Mouse (Mus musculus): ENCODE measurements at regions not wholly inside any gene's neighbourhood (a gene's known extent, or its start where the extent isn't known, plus 50 kb on each side); places are given as distances from the start of the nearest gene placed in this dataset.

DNA sequence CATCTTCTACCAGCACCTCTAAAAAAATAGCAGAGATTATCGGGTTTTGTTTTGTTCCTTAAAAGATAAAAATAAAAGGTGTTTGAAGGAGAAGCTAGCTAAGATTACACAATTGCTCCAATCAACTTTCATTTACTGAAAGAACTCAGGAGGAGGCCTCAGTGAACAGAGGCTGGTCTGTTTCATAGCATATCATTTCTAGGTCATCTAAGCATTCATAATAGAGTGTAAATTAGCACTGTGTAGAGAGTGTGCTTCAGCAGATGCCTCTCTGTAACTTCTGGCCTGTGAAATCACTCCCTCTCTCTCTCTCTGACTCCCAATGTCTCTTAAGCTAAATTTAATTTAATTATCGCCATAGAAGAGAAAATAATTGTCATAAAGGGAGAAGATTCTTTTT lies 597.0 kb upstream of the Pou3f3 start:
- H3K79me2 ChIP-seq (ENCODE audit: control insufficient read depth, insufficient read depth, low read length, poor library complexity) = no peaks in the 10 kb centered on the region
- H3K9ac ChIP-seq (ENCODE audit: control insufficient read depth, low read depth, low read length, poor library complexity, severe bottlenecking) = no peak overlapping the region
- no peak for TF ChIP-seq EP300 (IDR thresholded peaks at IDR 0.05; ENCODE audit: low read depth in 1 of 2, low read length in 2 of 2)
- H3K4me1 ChIP-seq (ENCODE audit: control insufficient read depth in 1 of 2, insufficient read depth in 2 of 2, low read length in 2 of 2) = no peaks in the 10 kb centered on the region
- H3K4me3 ChIP-seq (ENCODE audit: control insufficient read depth in 1 of 2, insufficient read depth in 1 of 2, low read depth in 2 of 2, low read length in 2 of 2) = no peak overlapping the region
- no peak for DNase-seq (ENCODE audit: low read depth, low spot score)
- no peak overlapping the region for H3K27ac ChIP-seq (ENCODE audit: control insufficient read depth, low read depth, low read length)
- H3K36me3 ChIP-seq (ENCODE audit: control insufficient read depth in 1 of 2, insufficient read depth in 2 of 2, low read length in 2 of 2) = no peaks in the 10 kb centered on the region
- no peaks in the 10 kb centered on the region for H3K27me3 ChIP-seq (ENCODE audit: control insufficient read depth in 1 of 2, insufficient read depth in 2 of 2, low read length in 2 of 2)
- H3K9me3 ChIP-seq (replicated peaks; ENCODE audit: insufficient read depth, low read length) = no peaks in the 10 kb centered on the region

DNA sequence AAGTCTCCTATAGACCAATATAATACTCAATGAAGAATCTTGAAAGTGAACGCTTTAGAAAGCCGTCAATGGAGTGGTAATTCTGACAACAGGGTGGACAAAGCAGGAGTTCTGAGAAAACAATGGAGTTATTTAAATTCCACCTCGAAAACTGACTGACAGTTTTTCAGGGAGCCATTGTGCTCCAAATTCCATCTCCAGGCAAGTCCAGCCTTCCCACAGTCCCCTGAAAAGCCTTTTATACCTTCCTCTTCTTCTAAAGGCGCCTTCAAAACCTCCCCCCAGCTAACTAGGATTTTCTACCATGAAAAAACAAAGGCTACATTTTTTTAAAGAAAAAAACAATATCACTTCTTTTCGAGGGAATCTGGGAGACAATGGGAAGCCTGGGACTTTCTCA lies 588.0 kb upstream of the Pou3f3 start:
- H3K4me3 ChIP-seq (ENCODE audit: control insufficient read depth in 1 of 2, insufficient read depth in 1 of 2, low read depth in 2 of 2, low read length in 2 of 2) = no peak overlapping the region
- H3K9me3 ChIP-seq (replicated peaks; ENCODE audit: insufficient read depth, low read length) = no peaks in the 10 kb centered on the region
- no peaks in the 10 kb centered on the region for H3K27me3 ChIP-seq (ENCODE audit: control insufficient read depth in 1 of 2, insufficient read depth in 2 of 2, low read length in 2 of 2)
- no peaks in the 10 kb centered on the region for H3K79me2 ChIP-seq (ENCODE audit: control insufficient read depth, insufficient read depth, low read length, poor library complexity)
- no peak overlapping the region for H3K9ac ChIP-seq (ENCODE audit: control insufficient read depth, low read depth, low read length, poor library complexity, severe bottlenecking)
- H3K27ac ChIP-seq (ENCODE audit: control insufficient read depth, low read depth, low read length) = no peak overlapping the region
- H3K4me1 ChIP-seq (ENCODE audit: control insufficient read depth in 1 of 2, insufficient read depth in 2 of 2, low read length in 2 of 2) = no peaks in the 10 kb centered on the region
- no peaks in the 10 kb centered on the region for H3K36me3 ChIP-seq (ENCODE audit: control insufficient read depth in 1 of 2, insufficient read depth in 2 of 2, low read length in 2 of 2)
- no peak for TF ChIP-seq MAZ (IDR thresholded peaks at IDR 0.05; ENCODE audit: low read depth, low read length)
- no peak for TF ChIP-seq SIN3A (IDR thresholded peaks at IDR 0.05; ENCODE audit: low read length)
- TF ChIP-seq MAFK (IDR thresholded peaks at IDR 0.05; ENCODE audit: borderline replicate concordance, low read depth, low read length) = no peak
- no peak for TF ChIP-seq CHD2 (IDR thresholded peaks at IDR 0.05; ENCODE audit: low read length)
- DNase-seq (ENCODE audit: low read depth, low spot score) = no peak

GRCm38 (mm10) chr1:42107925-42108324 lies 587.6 kb upstream of the Pou3f3 start:
- H3K9me3 ChIP-seq (replicated peaks; ENCODE audit: insufficient read depth, low read length) = no peaks in the 10 kb centered on the region
- H3K9ac ChIP-seq (ENCODE audit: control insufficient read depth, low read depth, low read length, poor library complexity, severe bottlenecking) = no peak overlapping the region
- no peaks in the 10 kb centered on the region for H3K27me3 ChIP-seq (ENCODE audit: control insufficient read depth in 1 of 2, insufficient read depth in 2 of 2, low read length in 2 of 2)
- no peaks in the 10 kb centered on the region for H3K79me2 ChIP-seq (ENCODE audit: control insufficient read depth, insufficient read depth, low read length, poor library complexity)
- no peak overlapping the region for H3K4me3 ChIP-seq (ENCODE audit: control insufficient read depth in 1 of 2, insufficient read depth in 1 of 2, low read depth in 2 of 2, low read length in 2 of 2)
- no peak for TF ChIP-seq TCF12 (IDR thresholded peaks at IDR 0.05; ENCODE audit: low read depth, low read length)
- H3K36me3 ChIP-seq (ENCODE audit: control insufficient read depth in 1 of 2, insufficient read depth in 2 of 2, low read length in 2 of 2) = no peaks in the 10 kb centered on the region
- H3K27ac ChIP-seq (ENCODE audit: control insufficient read depth, low read depth, low read length) = no peak overlapping the region
- H3K4me1 ChIP-seq (ENCODE audit: control insufficient read depth in 1 of 2, insufficient read depth in 2 of 2, low read length in 2 of 2) = no peaks in the 10 kb centered on the region
- no peak for DNase-seq (ENCODE audit: low read depth, low spot score)

- Histone ChIP-seq H3K79me2 (ENCODE audit: control insufficient read depth, insufficient read depth, low read length, poor library complexity) (no peaks in the 10 kb centered on the region), H3K27me3 (ENCODE audit: control insufficient read depth in 1 of 2, insufficient read depth in 2 of 2, low read length in 2 of 2) (no peaks in the 10 kb centered on the region), H3K36me3 (ENCODE audit: control insufficient read depth in 1 of 2, insufficient read depth in 2 of 2, low read length in 2 of 2) (no peaks in the 10 kb centered on the region), H3K9me3 (replicated peaks; ENCODE audit: insufficient read depth, low read length) (no peaks in the 10 kb centered on the region), H3K4me3 (ENCODE audit: control insufficient read depth in 1 of 2, insufficient read depth in 1 of 2, low read depth in 2 of 2, low read length in 2 of 2) (no peak overlapping the region), H3K4me1 (ENCODE audit: control insufficient read depth in 1 of 2, insufficient read depth in 2 of 2, low read length in 2 of 2) (no peaks in the 10 kb centered on the region), H3K27ac (ENCODE audit: control insufficient read depth, low read depth, low read length) (no peak overlapping the region), H3K9ac (ENCODE audit: control insufficient read depth, low read depth, low read length, poor library complexity, severe bottlenecking) (no peak overlapping the region)
- DNase-seq (ENCODE audit: low read depth, low spot score) = no peak
- TF ChIP-seq NELFE (IDR thresholded peaks at IDR 0.05; ENCODE audit: low read depth, low read length) = no peak
- no peak for TF ChIP-seq GABPA (IDR thresholded peaks at IDR 0.05; ENCODE audit: low read depth, low read length)
- TF ChIP-seq SMC3 (IDR thresholded peaks at IDR 0.05; ENCODE audit: low read depth, low read length) = no peak
- no peak for TF ChIP-seq MXI1 (IDR thresholded peaks at IDR 0.05; ENCODE audit: low read depth, low read length)
- TF ChIP-seq POLR2A (IDR thresholded peaks at IDR 0.05; ENCODE audit: control insufficient read depth in 1 of 2, insufficient read depth in 1 of 2, low read depth in 1 of 2, low read length in 2 of 2, poor library complexity in 1 of 2) = no peak
- no peak for TF ChIP-seq TBP (IDR thresholded peaks at IDR 0.05; ENCODE audit: low read depth, low read length)
- TF ChIP-seq CHD1 (IDR thresholded peaks at IDR 0.05; ENCODE audit: low read depth, low read length) = no peak
- TF ChIP-seq ZC3H11A (IDR thresholded peaks at IDR 0.05; ENCODE audit: low read depth, low read length) = no peak
- TF ChIP-seq POLR2AphosphoS2 (IDR thresholded peaks at IDR 0.05; ENCODE audit: low read length) = no peak
- no peak for TF ChIP-seq USF2 (IDR thresholded peaks at IDR 0.05; ENCODE audit: borderline replicate concordance in 1 of 2, insufficient read depth in 1 of 2, low read depth in 1 of 2, low read length in 2 of 2)
- TF ChIP-seq ZKSCAN1 (IDR thresholded peaks at IDR 0.05; ENCODE audit: low read depth, low read length) = no peak
- TF ChIP-seq CHD2 (IDR thresholded peaks at IDR 0.05; ENCODE audit: low read length) = no peak
- no peak for TF ChIP-seq HCFC1 (IDR thresholded peaks at IDR 0.05; ENCODE audit: low read depth, low read length)
- TF ChIP-seq RCOR1 (IDR thresholded peaks at IDR 0.05; ENCODE audit: low read depth, low read length) = no peak
- TF ChIP-seq MEF2A (IDR thresholded peaks at IDR 0.05; ENCODE audit: extremely low read depth, insufficient replicate concordance, low read depth, low read length, poor library complexity, severe bottlenecking) = no peak
- TF ChIP-seq GATA1 (IDR thresholded peaks at IDR 0.05; ENCODE audit: low read depth, low read length) = no peak
Measured at GRCm38 (mm10) chr1:42152175-42152790, 543.3 kb upstream of the Pou3f3 start.

Data from MEL (cell line).